Mouse (Mus musculus) kidney, adult 2 months (tissue): ENCODE data around the gene March2. TPM values are rescaled to one million over a fixed set of nuclear protein-coding genes. Genes with fewer than 3 reads are reported as not detected.

Experiments
- DNase-seq: peaks from one replicate; pipeline ENCODE4 v3.0.0; 2021
- H3K27ac ChIP-seq: fragments of 200-500 bp; 2 replicates; pipeline ENCODE4 v1.5.1; 2012; ENCODE audit warnings: low read depth, low read length, control low read depth, inconsistent platforms; ENCODE audit not compliant: insufficient read depth
- H3K27me3 ChIP-seq: fragments of 200-500 bp; replicated peaks from 2 replicates; pipeline ENCODE4 v1.6.1; 2012; ENCODE audit warnings: mild to moderate bottlenecking, moderate library complexity, low read length, inconsistent platforms; ENCODE audit not compliant: control insufficient read depth, insufficient read depth
- H3K36me3 ChIP-seq: fragments of 200-500 bp; 2 replicates; pipeline ENCODE4 v1.6.1; 2012; ENCODE audit warnings: mild to moderate bottlenecking, moderate library complexity, low read length, inconsistent platforms; ENCODE audit not compliant: control insufficient read depth, insufficient read depth
- H3K4me1 ChIP-seq: fragments of 200-500 bp; 2 replicates; pipeline ENCODE4 v1.6.1; 2011; ENCODE audit warnings: low read length; ENCODE audit not compliant: control insufficient read depth, insufficient read depth
- H3K4me3 ChIP-seq: fragments of 200-500 bp; 2 replicates; pipeline ENCODE4 v1.5.1; 2011; ENCODE audit warnings: mild to moderate bottlenecking, low read depth, low read length, control low read depth; ENCODE audit not compliant: insufficient read depth
- CTCF ChIP-seq: fragments of 200-500 bp; conservative IDR thresholded peaks from 2 replicates; pipeline ENCODE4 v1.5.1; 2011; ENCODE audit warnings: low read depth, mild to moderate bottlenecking, control low read depth, low read length, moderate library complexity, mixed read lengths; ENCODE audit not compliant: insufficient read depth, insufficient read length
- POLR2A ChIP-seq: fragments of 200-500 bp; IDR thresholded peaks from one replicate; pipeline ENCODE4 v1.6.1; 2011; ENCODE audit warnings: low read depth, low read length, control low read depth
- WGBS: fragments of 180-500 bp; shearing (Covaris S2); methylation state at CpG from one replicate; pipeline ENCODE4 v1.1.7; 2018; 5-methylcytosine and 5-hydroxymethylcytosine counted together
- polyA plus RNA-seq: library from polyadenylated mRNA; depleted of rRNA; stranded (reverse); fragments of >200 nt; gene quantifications from 2 replicates; pipeline ENCODE4 v1.2.3, GENCODE M21; 2012

Gene March2
- polyA plus RNA-seq, 1 experiment, result 95.8 TPM

DNA sequence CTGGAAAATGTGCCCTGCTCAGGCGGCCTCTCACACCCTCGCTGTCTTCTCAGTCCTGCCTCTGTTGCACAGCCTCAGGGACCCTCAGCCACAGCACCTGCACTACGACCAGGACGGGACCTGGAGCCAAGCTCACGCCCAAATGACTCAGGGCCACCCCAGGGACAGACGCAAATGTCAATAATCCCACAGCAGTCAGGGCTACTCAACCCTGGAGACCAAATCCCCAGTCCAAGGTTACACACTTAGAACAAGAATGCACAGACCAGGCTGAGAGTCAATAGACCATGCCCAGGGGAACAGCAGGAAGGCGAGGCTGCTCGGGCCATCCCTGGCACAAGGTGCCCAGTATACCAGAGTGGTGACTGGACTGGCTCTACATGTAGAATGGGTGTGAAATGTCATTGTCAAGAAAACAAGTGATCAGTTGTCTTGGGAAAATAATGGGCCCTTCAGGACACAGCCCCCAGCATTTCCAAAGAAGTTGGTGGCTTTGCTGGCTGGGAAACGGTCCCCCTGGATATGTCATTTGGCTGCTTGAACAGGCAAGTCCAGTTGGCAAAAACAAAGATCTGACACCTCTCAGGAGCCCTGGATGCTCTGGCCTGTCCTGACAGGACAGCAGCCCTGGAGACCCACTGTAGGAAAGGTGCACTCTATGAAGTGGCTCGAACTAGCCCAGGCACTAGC lies 37.1 kb upstream of the March2 start:
- Histone ChIP-seq H3K27ac (peak overlapping the region; percentile 29), H3K4me3 (no peak overlapping the region), H3K27me3 (no peaks in the 10 kb centered on the region), H3K4me1 (peaks cover 49% of the 10 kb centered on the region), H3K36me3 (no peaks in the 10 kb centered on the region)
- peak; percentile 70 for DNase-seq
- TF ChIP-seq POLR2A (no peak), CTCF (no peak)
- 42% methylated on average over 10 of the region's 10 CpGs for WGBS

DNA sequence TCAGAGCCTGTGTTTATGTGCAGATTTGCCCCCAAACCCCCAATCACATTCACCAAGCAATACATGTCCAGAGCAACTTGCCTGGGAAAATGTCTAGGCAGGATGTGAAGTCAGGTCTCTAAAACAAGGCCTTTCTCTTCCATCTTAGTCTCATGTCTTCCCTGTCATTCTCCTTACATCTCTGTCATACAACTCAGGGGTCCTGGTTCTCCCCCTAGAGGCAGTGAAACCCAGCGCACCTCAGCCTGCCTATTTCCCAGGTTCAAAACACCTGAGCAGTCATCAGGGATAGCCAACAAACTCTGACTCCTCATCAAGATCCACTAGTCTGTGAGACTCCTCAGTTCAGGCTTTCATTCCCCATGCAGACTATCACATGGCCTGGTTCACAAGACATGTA lies 36.2 kb upstream of the March2 start:
- Histone ChIP-seq H3K27me3 (no peaks in the 10 kb centered on the region), H3K27ac (no peak overlapping the region), H3K36me3 (no peaks in the 10 kb centered on the region; the same call in 1 of the 2 replicates), H3K4me3 (no peak overlapping the region), H3K4me1 (peaks cover 49% of the 10 kb centered on the region)
- 88% methylated on average over 1 of the region's 1 CpGs for WGBS
- no peak for DNase-seq
- TF ChIP-seq CTCF, result no peak
- TF ChIP-seq POLR2A, result no peak

GRCm38 (mm10) chr17:33752297-33752696 lies 33.8 kb upstream of the March2 start:
- Histone ChIP-seq H3K36me3 (peaks cover 1% of the 10 kb centered on the region), H3K27ac (no peak overlapping the region), H3K4me3 (no peak overlapping the region), H3K4me1 (peaks cover 32% of the 10 kb centered on the region), H3K27me3 (no peaks in the 10 kb centered on the region)
- 93% methylated on average over 2 of the region's 2 CpGs for WGBS
- DNase-seq, result no peak
- TF ChIP-seq POLR2A (no peak), CTCF (no peak)

GRCm38 (mm10) chr17:33751181-33751580 lies 32.7 kb upstream of the March2 start:
- no peak for DNase-seq
- Histone ChIP-seq H3K4me1 (peaks cover 21% of the 10 kb centered on the region), H3K36me3 (peaks cover 1% of the 10 kb centered on the region), H3K4me3 (no peak overlapping the region), H3K27ac (no peak overlapping the region), H3K27me3 (no peaks in the 10 kb centered on the region)
- TF ChIP-seq POLR2A (no peak), CTCF (no peak)

DNA sequence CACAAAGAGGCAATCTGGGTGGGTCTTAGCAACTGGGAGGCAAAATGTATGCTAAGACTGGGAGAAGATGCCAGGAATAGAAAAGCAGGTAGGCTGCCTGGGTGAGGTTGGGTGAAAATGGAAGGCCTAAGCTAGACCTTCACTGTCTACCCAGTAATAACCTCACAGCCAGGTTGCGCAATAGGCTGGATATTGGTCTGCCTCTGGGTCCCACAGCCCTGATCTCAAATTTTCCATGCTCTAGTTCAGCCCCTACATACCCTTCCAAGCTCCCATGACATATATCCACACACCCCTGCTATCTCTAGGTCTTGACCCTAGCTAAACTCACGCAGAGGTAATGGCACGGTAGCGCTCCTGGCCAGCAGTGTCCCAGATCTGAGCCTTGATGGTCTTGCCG lies 31.0 kb upstream of the March2 start:
- Histone ChIP-seq H3K36me3 (peaks cover 1% of the 10 kb centered on the region), H3K4me1 (peaks cover 6% of the 10 kb centered on the region; the same call in 1 of the 2 replicates), H3K27me3 (no peaks in the 10 kb centered on the region), H3K27ac (no peak overlapping the region), H3K4me3 (no peak overlapping the region)
- no peak for DNase-seq
- 84% methylated on average over 5 of the region's 5 CpGs for WGBS
- TF ChIP-seq CTCF (no peak), POLR2A (no peak)

DNA sequence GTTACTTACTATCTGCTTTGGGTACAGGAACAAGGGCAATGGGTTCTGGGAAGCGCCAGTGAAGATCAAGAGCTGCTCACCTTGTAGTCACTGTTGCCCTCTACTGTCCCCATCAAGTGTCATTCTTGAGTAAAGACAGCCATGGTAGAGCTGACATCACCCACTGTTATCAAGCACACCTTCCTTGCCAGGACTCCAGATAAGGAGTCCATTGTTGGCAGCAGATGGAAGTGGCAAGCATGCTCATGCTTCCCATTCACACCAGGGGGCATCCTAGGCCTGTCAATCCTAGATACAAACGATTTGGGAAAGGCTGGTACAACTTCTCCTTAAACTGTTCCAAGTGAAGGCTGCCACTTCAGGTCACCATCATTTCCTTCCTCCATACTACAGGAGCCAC lies 27.5 kb upstream of the March2 start:
- H3K27ac ChIP-seq, result no peak overlapping the region
- 52% methylated on average over 2 of the region's 2 CpGs for WGBS
- peaks cover 2% of the 10 kb centered on the region; the same call in 1 of the 2 replicates for H3K4me1 ChIP-seq
- peak; percentile 55 for DNase-seq
- H3K4me3 ChIP-seq, result no peak overlapping the region
- TF ChIP-seq CTCF (peak; percentile 96), POLR2A (no peak)
- H3K36me3 ChIP-seq, result peaks cover 1% of the 10 kb centered on the region
- no peaks in the 10 kb centered on the region for H3K27me3 ChIP-seq

DNA sequence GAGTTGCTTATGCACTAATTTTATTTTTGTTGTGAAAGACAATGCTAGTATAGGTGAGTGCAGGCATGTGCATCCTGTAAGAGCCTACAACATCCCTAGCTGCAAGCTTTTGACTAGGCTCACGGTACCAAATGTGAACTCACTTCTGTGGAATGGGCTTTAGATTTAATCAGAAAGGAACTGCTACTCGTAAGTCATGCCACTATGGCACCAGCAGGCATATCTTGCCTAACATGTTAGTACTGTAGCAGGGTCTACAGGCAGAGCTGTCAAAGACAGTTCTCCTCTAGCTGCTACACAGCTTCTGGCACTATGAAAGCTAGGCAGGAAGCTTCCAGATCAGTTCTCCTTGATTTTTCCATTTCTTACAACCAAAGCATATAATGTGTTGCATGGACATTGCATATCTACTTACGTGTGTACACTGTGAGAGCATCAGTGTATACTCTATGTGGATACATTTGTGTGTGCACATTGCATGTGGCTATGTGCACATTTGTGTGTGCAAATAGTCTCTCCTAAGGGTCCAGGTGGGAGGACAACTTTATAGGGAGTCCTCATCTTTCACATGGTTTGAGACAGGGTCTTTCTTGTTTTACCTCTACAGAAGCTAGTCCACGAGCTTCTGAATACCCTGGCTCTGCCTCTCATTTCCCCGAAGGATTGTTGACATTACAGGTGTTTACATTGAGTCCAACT lies 26.4 kb upstream of the March2 start:
- 84% methylated on average over 5 of the region's 5 CpGs for WGBS
- DNase-seq, result no peak

More for the DNA sequence above, 26.4 kb upstream of the March2 start:
- Histone ChIP-seq H3K4me3 (no peak overlapping the region), H3K4me1 (no peaks in the 10 kb centered on the region; the same call in 1 of the 2 replicates), H3K27me3 (no peaks in the 10 kb centered on the region), H3K27ac (no peak overlapping the region), H3K36me3 (peaks cover 1% of the 10 kb centered on the region)
- TF ChIP-seq CTCF (no peak), POLR2A (no peak)
